Mouse (Mus musculus) brain, embryonic 14.5 days (tissue): ENCODE results near the gene Cit.

Experiments
- CTCF ChIP-seq: fragments of 200-500 bp; IDR thresholded peaks from 2 replicates; pipeline ENCODE4 v1.5.1; 2012; ENCODE audit warnings: inconsistent platforms, mild to moderate bottlenecking, moderate library complexity, borderline replicate concordance; ENCODE audit not compliant: insufficient read depth, insufficient read length; ENCODE audit errors: extremely low read depth
- POLR2A ChIP-seq: fragments of 200-500 bp; IDR thresholded peaks from 2 replicates; pipeline ENCODE4 v1.6.1; 2012; ENCODE audit warnings: mild to moderate bottlenecking, inconsistent platforms, borderline replicate concordance; ENCODE audit not compliant: poor library complexity, insufficient read depth, insufficient read length, severe bottlenecking; ENCODE audit errors: extremely low read depth

DNA sequence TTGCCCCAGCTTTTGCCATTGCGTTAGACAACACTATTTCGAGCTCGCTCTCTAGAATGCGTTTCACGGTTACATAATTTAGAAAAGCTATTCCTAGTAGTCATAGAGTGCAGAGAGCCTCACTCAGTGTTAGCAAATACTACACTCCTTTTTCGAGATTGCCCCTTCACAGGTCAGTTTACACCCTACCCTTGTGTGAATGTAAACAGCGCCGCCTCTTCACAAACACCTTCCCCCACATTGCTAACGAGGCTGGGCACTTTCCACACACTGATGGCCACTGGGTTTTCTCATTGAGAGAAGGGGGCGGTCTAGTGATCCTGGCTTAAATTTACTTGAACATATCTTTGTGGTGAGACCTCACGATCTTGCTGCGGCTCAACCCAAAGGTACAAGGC lies 711 bp upstream of the Cit start:
- no peak for TF ChIP-seq POLR2A
- no peak for TF ChIP-seq CTCF
